In the genomic region with DNA sequence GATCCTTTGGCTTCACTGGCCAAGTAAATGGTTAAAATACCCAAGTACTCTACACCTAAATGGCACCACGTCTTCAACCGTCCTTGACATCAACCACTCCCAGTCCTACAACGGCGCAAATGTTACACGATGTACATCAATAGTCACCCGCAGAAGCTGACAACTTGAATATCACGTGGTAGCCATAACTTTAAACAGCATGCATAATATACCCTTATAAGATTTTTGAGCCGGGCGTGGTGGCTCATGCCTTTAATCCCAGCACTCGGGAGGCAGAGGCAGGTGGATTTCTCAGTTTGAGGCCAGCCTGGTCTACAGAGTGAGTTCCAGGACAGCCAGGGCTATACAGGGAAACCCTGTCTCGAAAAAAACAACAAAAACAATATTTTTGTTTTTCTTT, we compare ENCODE assay signal across 8 mouse cellular contexts. TPM values are rescaled to one million over a fixed set of nuclear protein-coding genes. Genes with fewer than 3 reads are reported as not detected.
DNase-seq lines count a peak whose midpoint lies in the region; ATAC-seq and TF ChIP-seq lines count a peak whose summit lies in the region.
"Not testable (repeated sequence)": the region's sequence is repeated elsewhere in the genome, so short reads cannot be mapped to it uniquely, and the experiment has no call there.

No protein-coding gene starts in this region.

- not testable (repeated sequence) for TF ChIP-seq CTCF in small intestine, adult 2 months (IDR thresholded peaks at IDR 0.05; ENCODE audit: extremely low read depth, insufficient read length, insufficient replicate concordance, low read depth, low read length)

- peaks cover 20% of the 10 kb centered on the region for H3K4me1 ChIP-seq in embryonic facial prominence, embryonic 10.5 days
- peaks cover 13% of the 10 kb centered on the region for H3K4me1 ChIP-seq in forebrain, embryonic 16.5 days (replicated peaks; ENCODE audit: control insufficient read depth, insufficient read depth, low read length)
- H3K4me1 ChIP-seq in hindbrain, embryonic 11.5 days (replicated peaks; ENCODE audit: control insufficient read depth, insufficient read depth, low read length); midbrain, embryonic 11.5 days (ENCODE audit: control insufficient read depth, insufficient read depth, low read length): not testable (repeated sequence)
- peaks cover 14% of the 10 kb centered on the region for H3K4me1 ChIP-seq in kidney, embryonic 15.5 days
- peaks cover 50% of the 10 kb centered on the region for H3K4me1 ChIP-seq in liver, embryonic 13.5 days (replicated peaks)
- H3K4me1 ChIP-seq in small intestine, adult 2 months (ENCODE audit: control insufficient read depth, insufficient read depth, insufficient read length, low read length), result peaks cover 10% of the 10 kb centered on the region

- peak; percentile 15 for ATAC-seq in CD4-positive, CD25-positive, alpha-beta regulatory T cell, adult 4 months
- not testable (repeated sequence) for ATAC-seq in forebrain, embryonic 16.5 days; hindbrain, embryonic 11.5 days (ENCODE audit: low FRiP score); kidney, embryonic 15.5 days (replicated peaks; ENCODE audit: low FRiP score); midbrain, embryonic 11.5 days (ENCODE audit: low FRiP score)
- ATAC-seq in liver, embryonic 13.5 days (ENCODE audit: low read depth), result peak; percentile 4; the same call in 1 of the 2 replicates

- peak overlapping the region; percentile 72 for H3K9ac ChIP-seq in forebrain, embryonic 16.5 days (replicated peaks; ENCODE audit: low read depth, low read length)
- H3K9ac ChIP-seq in hindbrain, embryonic 11.5 days (ENCODE audit: low read depth, low read length), result peak overlapping the region; percentile 71
- peak overlapping the region; percentile 76; the same call in 1 of the 2 replicates for H3K9ac ChIP-seq in kidney, embryonic 15.5 days
- H3K9ac ChIP-seq in liver, embryonic 13.5 days, result peak overlapping the region; percentile 100
- peak overlapping the region; percentile 70 for H3K9ac ChIP-seq in midbrain, embryonic 11.5 days (ENCODE audit: low read length)

- H3K9me3 ChIP-seq in embryonic facial prominence, embryonic 10.5 days; forebrain, embryonic 16.5 days (ENCODE audit: control insufficient read depth, low read length); hindbrain, embryonic 11.5 days (ENCODE audit: control insufficient read depth, low read length); kidney, embryonic 15.5 days (replicated peaks); liver, embryonic 13.5 days (replicated peaks); midbrain, embryonic 11.5 days (ENCODE audit: control insufficient read depth, low read length): not testable (repeated sequence)

- peaks cover 53% of the 10 kb centered on the region for H3K36me3 ChIP-seq in embryonic facial prominence, embryonic 10.5 days (replicated peaks)
- H3K36me3 ChIP-seq in forebrain, embryonic 16.5 days (ENCODE audit: control insufficient read depth, insufficient read depth); hindbrain, embryonic 11.5 days (ENCODE audit: control insufficient read depth, insufficient read depth, low read length); midbrain, embryonic 11.5 days (ENCODE audit: control insufficient read depth, insufficient read depth, low read length): not testable (repeated sequence)
- H3K36me3 ChIP-seq in kidney, embryonic 15.5 days, result peaks cover 46% of the 10 kb centered on the region
- peaks cover 76% of the 10 kb centered on the region for H3K36me3 ChIP-seq in liver, embryonic 13.5 days
- H3K36me3 ChIP-seq in small intestine, adult 2 months (ENCODE audit: control insufficient read depth, insufficient read depth, low read length), result peaks cover 40% of the 10 kb centered on the region

- H3K27me3 ChIP-seq in embryonic facial prominence, embryonic 10.5 days (replicated peaks; ENCODE audit: low read depth, poor library complexity, severe bottlenecking); forebrain, embryonic 16.5 days (replicated peaks; ENCODE audit: control insufficient read depth, insufficient read depth, low read length); hindbrain, embryonic 11.5 days (ENCODE audit: control insufficient read depth, insufficient read depth, low read length); kidney, embryonic 15.5 days; liver, embryonic 13.5 days; midbrain, embryonic 11.5 days (ENCODE audit: control insufficient read depth, insufficient read depth, low read length); small intestine, adult 2 months (ENCODE audit: control insufficient read depth, insufficient read depth, low read length): not testable (repeated sequence)

- peak overlapping the region; percentile 88 for H3K4me3 ChIP-seq in embryonic facial prominence, embryonic 10.5 days
- H3K4me3 ChIP-seq in forebrain, embryonic 16.5 days (replicated peaks; ENCODE audit: low read length), result peak overlapping the region; percentile 57
- H3K4me3 ChIP-seq in hindbrain, embryonic 11.5 days (ENCODE audit: low read depth, low read length), result peak overlapping the region; percentile 70
- peak overlapping the region; percentile 88 for H3K4me3 ChIP-seq in kidney, embryonic 15.5 days (replicated peaks)
- peak overlapping the region; percentile 97 for H3K4me3 ChIP-seq in liver, embryonic 13.5 days (replicated peaks)
- peak overlapping the region; percentile 48 for H3K4me3 ChIP-seq in midbrain, embryonic 11.5 days (ENCODE audit: low read depth, low read length)
- peak overlapping the region; percentile 79; the same call in 1 of the 2 replicates for H3K4me3 ChIP-seq in small intestine, adult 2 months (ENCODE audit: low read depth, low read length)

- TF ChIP-seq POLR2A in small intestine, adult 2 months (IDR thresholded peaks at IDR 0.05; ENCODE audit: low read depth, low read length), result not testable (repeated sequence)

- not testable (repeated sequence) for DNase-seq in embryonic facial prominence, embryonic 10.5 days (ENCODE audit: low spot score); hindbrain, embryonic 11.5 days (ENCODE audit: low spot score); midbrain, embryonic 11.5 days (ENCODE audit: low spot score, missing footprints)
- peak; percentile 28 for DNase-seq in liver, embryonic 13.5 days

- H3K4me2 ChIP-seq in forebrain, embryonic 16.5 days (ENCODE audit: low read length), result peak overlapping the region; percentile 89
- H3K4me2 ChIP-seq in hindbrain, embryonic 11.5 days (replicated peaks; ENCODE audit: low read depth, low read length), result peak overlapping the region; percentile 97
- H3K4me2 ChIP-seq in kidney, embryonic 15.5 days, result peak overlapping the region; percentile 95
- peak overlapping the region; percentile 99 for H3K4me2 ChIP-seq in liver, embryonic 13.5 days
- peak overlapping the region; percentile 96 for H3K4me2 ChIP-seq in midbrain, embryonic 11.5 days

- H3K27ac ChIP-seq in embryonic facial prominence, embryonic 10.5 days (replicated peaks), result peak overlapping the region; percentile 78
- not testable (repeated sequence) for H3K27ac ChIP-seq in forebrain, embryonic 16.5 days (ENCODE audit: low read length)
- 0 out of 2 replicates have a peak overlapping the region, but pooled peaks have one; percentile 27 for H3K27ac ChIP-seq in hindbrain, embryonic 11.5 days (ENCODE audit: low read depth, low read length)
- peak overlapping the region; percentile 88 for H3K27ac ChIP-seq in kidney, embryonic 15.5 days
- peak overlapping the region; percentile 100 for H3K27ac ChIP-seq in liver, embryonic 13.5 days
- 0 out of 2 replicates have a peak overlapping the region, but pooled peaks have one; percentile 3 for H3K27ac ChIP-seq in midbrain, embryonic 11.5 days (ENCODE audit: low read depth, low read length)
- H3K27ac ChIP-seq in small intestine, adult 2 months (ENCODE audit: insufficient read depth, low read depth, low read length), result peak overlapping the region; percentile 86

- 83% methylated on average over 11 of the region's 11 CpGs for WGBS in embryonic facial prominence, embryonic 10.5 days
- WGBS in forebrain, embryonic 16.5 days, result 73% methylated on average over 11 of the region's 11 CpGs
- WGBS in hindbrain, embryonic 11.5 days, result 81% methylated on average over 11 of the region's 11 CpGs
- 75% methylated on average over 11 of the region's 11 CpGs for WGBS in kidney, embryonic 15.5 days
- WGBS in liver, embryonic 13.5 days (ENCODE audit: insufficient replicate concordance), result 44% methylated on average over 11 of the region's 11 CpGs
- WGBS in midbrain, embryonic 11.5 days, result 81% methylated on average over 11 of the region's 11 CpGs
- 36% methylated on average over 11 of the region's 11 CpGs for WGBS in small intestine, adult 2 months

RNA-seq across cellular contexts. Expression of gene Dhrs11, which starts 0.7 kb away (rescaled TPM):
- 10 to 100 TPM in 1 of 2 experiments, 1 to 10 TPM in 1; 8.3 to 10.9 TPM for polyA plus RNA-seq in CD4-positive, CD25-positive, alpha-beta regulatory T cell, adult 4 months (2017; shearing (Covaris generic))
- polyA plus RNA-seq in embryonic facial prominence, embryonic 10.5 days (2016; fragmentation: Nextera tagmentation; extraction: Ambion mirVana), result 10.4 and 11.8 TPM in 2 replicates
- 3.7 and 4.3 TPM in 2 replicates for polyA plus RNA-seq in forebrain, embryonic 16.5 days (2015; fragmentation: Nextera tagmentation; extraction: Ambion mirVana)
- 12.4 and 15.2 TPM in 2 replicates for polyA plus RNA-seq in hindbrain, embryonic 11.5 days (2014; fragmentation: Nextera tagmentation; extraction: Ambion mirVana)
- 11.6 and 15.7 TPM in 2 replicates for polyA plus RNA-seq in kidney, embryonic 15.5 days (2015; fragmentation: Nextera tagmentation; extraction: Ambion mirVana)
- 184 and 190 TPM in 2 replicates for polyA plus RNA-seq in liver, embryonic 13.5 days (2015; fragmentation: Nextera tagmentation; extraction: Ambion mirVana)
- polyA plus RNA-seq in midbrain, embryonic 11.5 days (2014; fragmentation: Nextera tagmentation; extraction: Ambion mirVana), result 12.2 and 12.6 TPM in 2 replicates
- 295 and 763 TPM in 2 replicates for polyA plus RNA-seq in small intestine, adult 2 months (2012; rRNA removed)

RNA-seq across cellular contexts. Expression of gene Mrm1, which starts 10.2 kb away (rescaled TPM):
- 10 to 100 TPM in 1 of 2 experiments, 1 to 10 TPM in 1; 6.8 to 12.1 TPM for polyA plus RNA-seq in CD4-positive, CD25-positive, alpha-beta regulatory T cell, adult 4 months (2017; shearing (Covaris generic))
- polyA plus RNA-seq in embryonic facial prominence, embryonic 10.5 days (2016; fragmentation: Nextera tagmentation; extraction: Ambion mirVana), result 10.0 and 12.0 TPM in 2 replicates
- 14.0 and 15.9 TPM in 2 replicates for polyA plus RNA-seq in forebrain, embryonic 16.5 days (2015; fragmentation: Nextera tagmentation; extraction: Ambion mirVana)
- 11.2 and 13.3 TPM in 2 replicates for polyA plus RNA-seq in hindbrain, embryonic 11.5 days (2014; fragmentation: Nextera tagmentation; extraction: Ambion mirVana)
- 10.0 and 13.7 TPM in 2 replicates for polyA plus RNA-seq in kidney, embryonic 15.5 days (2015; fragmentation: Nextera tagmentation; extraction: Ambion mirVana)
- polyA plus RNA-seq in liver, embryonic 13.5 days (2015; fragmentation: Nextera tagmentation; extraction: Ambion mirVana), result 14.2 and 15.0 TPM in 2 replicates
- 10.3 and 11.4 TPM in 2 replicates for polyA plus RNA-seq in midbrain, embryonic 11.5 days (2014; fragmentation: Nextera tagmentation; extraction: Ambion mirVana)
- 6.3 and 13.7 TPM in 2 replicates for polyA plus RNA-seq in small intestine, adult 2 months (2012; rRNA removed)

RNA-seq across cellular contexts. Expression of gene Ggnbp2, which starts 41.1 kb away (rescaled TPM):
- 100 to 1,000 TPM in 1 of 2 experiments, 10 to 100 TPM in 1; 85.3 to 138 TPM for polyA plus RNA-seq in CD4-positive, CD25-positive, alpha-beta regulatory T cell, adult 4 months (2017; shearing (Covaris generic))
- 52.0 and 53.9 TPM in 2 replicates for polyA plus RNA-seq in embryonic facial prominence, embryonic 10.5 days (2016; fragmentation: Nextera tagmentation; extraction: Ambion mirVana)
- polyA plus RNA-seq in forebrain, embryonic 16.5 days (2015; fragmentation: Nextera tagmentation; extraction: Ambion mirVana), result 71.4 and 73.3 TPM in 2 replicates
- polyA plus RNA-seq in hindbrain, embryonic 11.5 days (2014; fragmentation: Nextera tagmentation; extraction: Ambion mirVana), result 77.1 and 77.3 TPM in 2 replicates
- polyA plus RNA-seq in kidney, embryonic 15.5 days (2015; fragmentation: Nextera tagmentation; extraction: Ambion mirVana), result 66.2 and 68.1 TPM in 2 replicates
- 57.8 and 62.1 TPM in 2 replicates for polyA plus RNA-seq in liver, embryonic 13.5 days (2015; fragmentation: Nextera tagmentation; extraction: Ambion mirVana)
- polyA plus RNA-seq in midbrain, embryonic 11.5 days (2014; fragmentation: Nextera tagmentation; extraction: Ambion mirVana), result 71.0 and 75.4 TPM in 2 replicates
- 12.0 and 29.2 TPM in 2 replicates for polyA plus RNA-seq in small intestine, adult 2 months (2012; rRNA removed)

RNA-seq across cellular contexts. Expression of gene Myo19, which starts 50.5 kb away (rescaled TPM):
- polyA plus RNA-seq in CD4-positive, CD25-positive, alpha-beta regulatory T cell, adult 4 months (2017; shearing (Covaris generic)), result 1 to 10 TPM; 2.8 to 2.9 TPM
- 11.9 and 15.3 TPM in 2 replicates for polyA plus RNA-seq in embryonic facial prominence, embryonic 10.5 days (2016; fragmentation: Nextera tagmentation; extraction: Ambion mirVana)
- polyA plus RNA-seq in forebrain, embryonic 16.5 days (2015; fragmentation: Nextera tagmentation; extraction: Ambion mirVana), result 5.1 and 6.5 TPM in 2 replicates
- 7.2 and 7.7 TPM in 2 replicates for polyA plus RNA-seq in hindbrain, embryonic 11.5 days (2014; fragmentation: Nextera tagmentation; extraction: Ambion mirVana)
- 11.1 and 12.3 TPM in 2 replicates for polyA plus RNA-seq in kidney, embryonic 15.5 days (2015; fragmentation: Nextera tagmentation; extraction: Ambion mirVana)
- 3.4 and 5.2 TPM in 2 replicates for polyA plus RNA-seq in liver, embryonic 13.5 days (2015; fragmentation: Nextera tagmentation; extraction: Ambion mirVana)
- polyA plus RNA-seq in midbrain, embryonic 11.5 days (2014; fragmentation: Nextera tagmentation; extraction: Ambion mirVana), result 7.5 and 7.7 TPM in 2 replicates
- polyA plus RNA-seq in small intestine, adult 2 months (2012; rRNA removed), result 8.7 and 13.0 TPM in 2 replicates

RNA-seq across cellular contexts. Expression of gene Pigw, which starts 50.6 kb away (rescaled TPM):
- 1 to 10 TPM; 1.6 to 2.5 TPM for polyA plus RNA-seq in CD4-positive, CD25-positive, alpha-beta regulatory T cell, adult 4 months (2017; shearing (Covaris generic))
- 2.5 and 2.8 TPM in 2 replicates for polyA plus RNA-seq in embryonic facial prominence, embryonic 10.5 days (2016; fragmentation: Nextera tagmentation; extraction: Ambion mirVana)
- 2.7 and 3.7 TPM in 2 replicates for polyA plus RNA-seq in forebrain, embryonic 16.5 days (2015; fragmentation: Nextera tagmentation; extraction: Ambion mirVana)
- 3.8 and 4.0 TPM in 2 replicates for polyA plus RNA-seq in hindbrain, embryonic 11.5 days (2014; fragmentation: Nextera tagmentation; extraction: Ambion mirVana)
- polyA plus RNA-seq in kidney, embryonic 15.5 days (2015; fragmentation: Nextera tagmentation; extraction: Ambion mirVana), result 3.7 and 4.9 TPM in 2 replicates
- 2.3 and 2.5 TPM in 2 replicates for polyA plus RNA-seq in liver, embryonic 13.5 days (2015; fragmentation: Nextera tagmentation; extraction: Ambion mirVana)
- polyA plus RNA-seq in midbrain, embryonic 11.5 days (2014; fragmentation: Nextera tagmentation; extraction: Ambion mirVana), result 3.1 and 3.9 TPM in 2 replicates
- 0.39 and 0.98 TPM in 2 replicates for polyA plus RNA-seq in small intestine, adult 2 months (2012; rRNA removed)

Comparison
In these comparisons a context has a peak if more than half of its experiments do, and no peak if none do; other contexts are left out.
1. RNA of gene Dhrs11, which starts 0.7 kb away (polyA plus RNA-seq): 295 to 763 TPM in small intestine, adult 2 months and 184 to 190 TPM in liver, embryonic 13.5 days; 11.6 to 15.7 TPM in kidney, embryonic 15.5 days, 12.2 to 12.6 TPM in midbrain, embryonic 11.5 days, 12.4 to 15.2 TPM in hindbrain, embryonic 11.5 days, 8.3 to 10.9 TPM in CD4-positive, CD25-positive, alpha-beta regulatory T cell, adult 4 months, 10.4 to 11.8 TPM in embryonic facial prominence, embryonic 10.5 days and 3.7 to 4.3 TPM in forebrain, embryonic 16.5 days; every median in the first group is over 10 times any median in the second.
2. Peak in every context shown above with its lines, with median percentiles within 50 percentile points of each other: H3K4me3 ChIP-seq, H3K4me2 ChIP-seq and H3K9ac ChIP-seq.